Mouse (Mus musculus) cerebellum, adult (tissue): ENCODE measurements around the gene Rora.

Experiments
- ATAC-seq: cut with Nextera tagmentation; 2 replicates; pipeline ENCODE4 v1.9.2; 2017; ENCODE audit warnings: mild to moderate bottlenecking, moderate library complexity, mixed read lengths; ENCODE audit not compliant: insufficient number of reproducible peaks, low FRiP score, low TSS enrichment

The Rora gene

DNA sequence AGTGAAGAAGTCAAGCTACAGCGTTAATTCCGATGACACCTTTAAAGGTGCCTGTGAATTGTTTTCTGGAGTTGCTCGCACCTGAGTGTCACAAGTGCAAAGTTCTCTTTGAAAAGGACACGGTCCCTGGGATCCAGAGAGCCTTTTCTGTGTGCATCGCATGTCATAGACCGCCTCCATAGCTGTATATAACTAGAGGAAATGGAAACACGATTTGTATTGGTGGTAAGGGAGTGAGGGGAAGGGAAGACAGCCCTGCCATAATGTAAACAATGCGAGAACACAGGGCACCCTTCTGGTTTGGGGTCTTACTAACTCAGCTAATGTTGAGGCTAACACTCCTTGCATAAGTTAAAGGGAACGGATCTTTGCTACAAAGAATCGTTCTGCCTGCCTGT is 744.9 kb downstream of the Rora start:
- no peak for ATAC-seq

DNA sequence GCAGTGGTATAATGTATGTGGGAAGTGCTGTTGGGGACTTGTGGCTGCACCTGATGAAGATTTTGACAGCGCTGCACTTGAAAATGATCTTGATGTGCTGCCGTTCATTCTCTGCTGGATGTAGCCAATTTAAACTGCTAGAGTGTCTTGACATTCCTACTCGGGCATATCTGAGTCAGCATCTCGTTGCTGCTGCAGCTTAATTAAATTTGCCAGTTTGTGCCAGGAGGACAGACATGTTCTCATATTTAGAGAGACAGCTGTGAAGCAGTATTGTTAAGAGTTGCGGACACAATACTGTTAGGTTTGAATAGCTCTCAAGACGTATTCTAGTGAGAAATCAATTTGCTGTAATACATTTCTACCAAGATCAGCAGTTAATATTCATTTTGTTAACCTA is 751.1 kb downstream of the Rora start:
- ATAC-seq = no peak

DNA sequence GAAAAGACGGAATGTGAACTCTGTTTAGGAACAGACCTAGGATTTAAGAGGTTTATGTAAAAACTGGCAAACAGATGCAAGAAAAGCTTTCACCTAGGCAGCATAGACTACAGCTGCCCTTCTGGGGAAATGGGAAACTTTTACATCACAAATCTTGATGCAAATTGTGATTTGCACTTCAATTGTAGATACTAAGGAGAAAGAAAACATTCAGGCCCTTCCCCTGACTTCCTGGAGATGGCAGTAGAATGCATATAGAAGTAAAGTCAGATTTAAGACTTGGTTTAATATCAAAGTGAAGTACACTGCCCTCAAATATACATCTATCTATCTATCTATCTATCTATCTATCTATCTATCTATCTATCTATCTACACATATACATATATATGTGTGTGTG is 765.9 kb downstream of the Rora start:
- ATAC-seq = no peak

DNA sequence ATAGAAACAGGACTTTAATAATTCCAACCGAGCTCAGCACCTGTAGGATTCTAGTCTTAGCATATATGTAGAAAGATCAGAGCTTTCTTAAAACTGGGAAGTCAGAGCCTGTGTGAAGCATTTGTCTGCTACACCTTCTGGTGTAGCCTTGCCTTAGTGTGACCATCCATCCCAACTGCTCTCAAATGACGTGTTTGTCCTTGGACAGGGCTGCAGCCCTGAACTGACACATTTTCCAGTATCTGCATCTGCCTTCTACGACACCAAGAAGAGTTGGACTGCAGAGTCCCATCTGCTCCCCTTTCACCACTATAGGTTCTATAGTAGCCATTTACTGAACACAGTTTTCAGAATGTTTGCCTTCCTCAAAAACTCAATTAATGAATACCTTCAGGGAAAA is 776.9 kb downstream of the Rora start:
- no peak for ATAC-seq

- no peak for ATAC-seq
Observed at GRCm38 (mm10) chr9:69431863-69432555, 778.4 kb downstream of the Rora start.

GRCm38 (mm10) chr9:69435194-69435593 is 781.6 kb downstream of the Rora start:
- no peak for ATAC-seq

DNA sequence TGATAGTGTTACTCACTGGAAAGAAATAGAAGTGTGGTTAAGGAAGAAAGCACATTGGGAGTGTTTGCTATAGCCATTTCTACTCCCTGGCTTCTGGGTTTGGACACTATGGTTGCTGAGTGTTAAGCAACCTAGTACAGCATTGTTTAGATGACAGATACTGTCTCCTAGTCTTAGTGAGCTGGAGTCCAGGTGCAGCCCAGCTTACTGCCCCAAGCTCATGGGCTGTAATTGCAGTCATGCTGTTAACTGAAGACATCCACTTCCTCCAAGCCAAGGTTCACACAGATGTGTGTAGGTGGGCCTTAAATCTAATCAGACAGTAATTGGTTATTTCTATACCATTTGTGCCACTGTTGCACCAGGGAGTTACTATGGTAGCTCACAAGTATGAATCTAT is 782.1 kb downstream of the Rora start:
- no peak for ATAC-seq
